Mouse (Mus musculus): ENCODE data around the gene Flvcr2.

- TF ChIP-seq HCFC1 (IDR thresholded peaks at IDR 0.05; ENCODE audit: borderline replicate concordance, insufficient read depth, low read length) (no peak), MAFK (IDR thresholded peaks at IDR 0.05; ENCODE audit: insufficient read depth, low read depth, low read length) (no peak), CHD2 (IDR thresholded peaks at IDR 0.05; ENCODE audit: low read depth, low read length) (no peak), ZC3H11A (IDR thresholded peaks at IDR 0.05; ENCODE audit: borderline replicate concordance, low read depth, low read length) (no peak)
Measured at GRCm38 (mm10) chr12:85754611-85755265, 8.4 kb downstream of the Flvcr2 start.

Measured in ES-E14 (cell line).